Mouse (Mus musculus): ENCODE measurements at regions not wholly inside any gene's neighbourhood (a gene's known extent, or its start where the extent isn't known, plus 50 kb on each side); places are given as distances from the start of the nearest gene placed in this dataset.

DNA sequence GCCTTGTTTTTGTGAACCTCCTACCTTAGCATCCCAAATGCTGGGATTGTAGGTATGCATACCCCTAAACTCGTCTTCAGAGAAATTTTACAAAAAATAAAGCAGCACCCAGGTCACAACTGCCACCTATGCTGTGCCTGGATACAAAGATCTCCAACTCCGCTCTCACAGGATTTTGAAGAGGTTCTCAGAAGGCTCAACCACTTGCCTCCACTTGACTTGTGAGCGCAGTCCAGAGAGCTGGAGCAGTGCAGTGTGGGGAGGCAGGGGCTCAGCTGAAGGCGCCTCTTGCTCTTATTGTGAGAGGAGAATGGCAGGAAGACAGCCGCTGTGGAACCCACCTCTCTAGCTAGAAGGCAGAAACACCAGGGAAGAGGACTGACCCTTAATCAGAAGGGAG is 182.9 kb downstream of the Rap2a start:
- DNase-seq (ENCODE audit: extremely low spot score) = no peak

DNA sequence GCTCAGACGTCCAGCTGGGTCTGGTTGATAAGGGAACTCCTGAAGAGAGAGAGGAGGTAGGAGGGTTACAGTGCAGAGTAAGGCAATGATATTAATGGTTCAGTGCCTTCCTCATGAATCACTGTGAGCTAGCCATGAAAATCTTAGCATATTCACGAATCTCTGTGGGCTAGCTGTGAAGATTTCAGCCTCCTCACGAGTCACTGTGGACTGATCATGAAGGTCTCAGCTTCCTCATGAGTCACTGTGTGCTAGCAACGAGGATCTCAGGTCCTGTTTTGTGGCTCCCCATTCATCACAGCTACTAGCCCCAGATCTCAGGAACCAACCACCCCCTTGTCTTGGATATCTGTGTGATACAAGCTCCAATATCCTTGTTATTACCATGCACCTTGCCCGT is 191.4 kb downstream of the Rap2a start:
- no peak for DNase-seq (ENCODE audit: extremely low spot score)

DNA sequence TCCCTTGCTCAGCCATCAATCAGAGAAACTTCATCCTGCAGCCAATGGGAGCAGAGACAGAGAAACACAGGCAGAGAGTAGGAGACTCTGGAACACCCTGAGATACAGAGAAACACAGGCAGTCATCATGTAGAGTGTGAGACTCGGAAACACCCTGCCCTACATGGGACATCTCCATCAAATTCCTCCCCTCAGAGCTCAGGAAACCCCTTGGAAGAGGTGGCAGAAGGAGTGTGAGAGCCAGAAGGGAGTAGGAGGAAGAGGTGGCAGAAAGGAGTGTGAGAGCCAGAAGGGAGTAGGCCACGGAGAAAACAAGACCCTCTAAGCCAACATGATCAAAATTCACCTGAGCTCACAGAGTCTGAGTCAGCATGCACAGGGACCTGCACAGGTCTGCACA is 197.5 kb downstream of the Rap2a start:
- DNase-seq (ENCODE audit: extremely low spot score) = no peak

DNA sequence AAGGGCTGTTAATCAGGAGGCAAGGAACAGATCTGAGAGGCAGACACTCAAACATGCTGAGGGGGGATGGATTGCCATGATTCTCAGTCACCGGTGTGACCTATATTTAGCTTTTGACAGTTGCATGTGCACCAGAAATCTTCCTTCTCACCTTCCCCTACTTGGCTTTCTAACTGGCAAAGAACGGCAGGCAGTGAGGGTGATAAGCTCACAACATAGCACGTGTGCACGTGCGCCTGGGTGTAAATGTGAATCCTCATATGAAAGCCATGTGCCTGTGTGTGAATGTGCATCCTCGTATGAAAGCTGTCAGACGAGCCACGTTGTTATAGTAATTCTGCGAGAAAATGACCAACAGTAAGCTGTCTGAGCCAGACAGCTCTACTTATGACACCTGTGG is 200.3 kb downstream of the Rap2a start:
- no peak for DNase-seq (ENCODE audit: extremely low spot score)

DNA sequence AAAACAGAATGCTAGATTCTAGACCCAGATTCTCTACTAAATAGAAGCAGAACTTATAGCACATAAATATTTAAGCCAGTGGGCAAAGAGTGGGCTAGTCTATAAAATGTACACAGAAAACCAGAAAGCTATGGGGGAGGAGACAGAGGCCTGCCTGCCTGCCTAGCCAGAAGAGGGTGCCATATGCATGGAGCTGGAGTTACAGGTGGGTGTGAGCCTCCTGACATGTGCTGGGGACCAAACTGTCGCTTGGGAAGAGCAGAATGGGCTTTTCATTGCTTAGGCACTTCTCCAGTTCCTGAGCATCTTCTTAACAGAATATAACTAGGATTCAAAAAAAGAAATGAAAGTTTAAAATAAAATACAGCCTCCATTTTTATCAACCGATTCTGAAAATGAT is 200.8 kb downstream of the Rap2a start:
- no peak for DNase-seq (ENCODE audit: extremely low spot score)

DNA sequence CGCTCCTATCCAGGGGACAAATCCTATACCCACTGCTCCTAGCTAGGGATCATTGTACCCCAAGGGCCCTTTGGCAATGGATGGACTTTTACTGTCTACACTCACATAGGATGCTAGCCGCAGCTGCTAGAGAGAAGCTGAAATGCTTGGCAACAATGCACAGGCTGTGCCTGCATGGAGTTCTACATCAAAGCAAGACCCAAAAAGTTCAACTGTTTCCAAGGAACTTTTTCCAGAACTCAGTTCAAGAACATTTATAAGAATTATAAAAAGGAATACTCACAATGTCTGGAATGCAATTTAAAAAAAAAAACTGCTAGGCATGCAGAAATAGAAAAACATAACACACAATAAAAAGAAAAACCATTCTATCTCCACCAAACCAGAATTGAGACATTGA is 202.0 kb downstream of the Rap2a start:
- DNase-seq (ENCODE audit: extremely low spot score) = no peak

DNA sequence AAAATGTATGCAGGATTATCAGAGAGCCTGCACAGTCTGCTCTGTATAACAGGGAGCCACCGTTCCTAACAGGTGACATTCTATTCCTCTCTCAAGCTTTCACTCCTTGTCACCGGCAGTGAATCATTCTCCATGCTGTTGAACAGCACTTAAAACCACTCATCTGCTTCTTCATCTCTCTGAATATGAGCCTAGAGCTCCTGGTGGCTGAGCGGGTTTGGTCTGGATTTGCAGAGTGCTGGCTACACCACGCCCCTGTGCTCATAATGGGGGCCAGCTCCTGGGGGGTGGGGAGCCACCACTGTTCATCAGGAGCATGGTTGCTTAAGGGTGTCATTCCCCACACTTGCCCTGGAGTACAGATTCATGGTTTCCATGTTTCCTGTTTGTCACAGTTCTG is 207.0 kb downstream of the Rap2a start:
- no peak for DNase-seq (ENCODE audit: extremely low spot score)

DNA sequence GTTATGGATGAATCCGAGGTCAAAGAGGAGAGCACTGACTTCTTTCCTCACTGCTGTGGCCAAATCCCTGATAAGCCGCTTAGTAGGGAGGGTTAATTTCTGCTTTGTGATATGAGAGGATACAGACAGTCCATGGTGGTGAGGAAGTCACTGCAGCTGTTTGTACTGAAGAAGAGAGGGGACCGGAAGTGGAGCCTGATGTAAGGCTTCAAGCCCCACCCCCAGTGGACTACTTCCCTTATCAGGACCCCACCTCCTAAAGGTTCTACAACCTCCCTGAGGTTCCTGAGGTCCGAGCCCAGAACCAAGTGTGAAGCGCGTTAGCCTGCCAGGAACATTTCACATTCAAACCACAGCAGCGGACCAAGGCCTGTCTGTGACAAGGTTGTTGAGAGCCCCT is 207.6 kb downstream of the Rap2a start:
- no peak for DNase-seq (ENCODE audit: extremely low spot score)

DNA sequence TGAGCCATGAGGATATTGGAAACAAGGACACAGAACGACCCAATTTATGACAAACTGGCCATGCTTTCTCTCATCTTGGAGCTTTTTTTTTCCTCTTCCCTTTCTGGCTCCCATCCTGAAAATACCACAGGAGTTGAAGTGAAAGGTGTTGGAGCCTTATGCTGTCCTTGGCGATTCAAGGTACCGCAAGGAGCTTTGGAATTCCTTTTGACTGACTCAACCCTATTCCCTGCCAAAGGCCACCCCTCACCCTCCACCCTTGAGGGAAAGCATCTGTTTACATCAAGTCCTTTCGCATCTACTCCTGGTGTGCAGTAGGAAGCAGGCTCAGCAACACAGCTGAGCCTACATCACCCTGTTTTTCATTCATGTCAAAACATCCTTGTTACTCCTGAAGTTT is 208.5 kb downstream of the Rap2a start:
- DNase-seq (ENCODE audit: extremely low spot score) = no peak

DNA sequence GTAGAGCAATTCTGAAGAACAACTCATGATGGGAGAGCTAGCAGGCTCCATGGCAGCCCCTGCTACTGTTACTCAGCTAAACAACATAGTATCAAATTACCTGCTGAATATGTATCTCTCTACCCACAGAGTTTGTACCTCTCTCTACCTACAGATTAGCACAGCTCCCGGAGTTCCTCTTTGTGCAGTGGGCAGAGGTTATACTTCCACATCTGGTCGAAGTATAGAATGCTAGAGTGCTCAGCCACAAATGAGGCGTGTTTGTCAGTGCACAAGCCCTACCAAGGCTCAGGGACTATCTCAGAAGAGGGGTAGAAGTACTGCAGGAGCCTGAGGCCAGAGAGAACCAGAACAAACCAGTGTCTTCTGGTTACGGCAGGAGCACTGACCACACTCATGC is 211.6 kb upstream of the Ipo5 start:
- DNase-seq (ENCODE audit: extremely low spot score) = no peak

DNA sequence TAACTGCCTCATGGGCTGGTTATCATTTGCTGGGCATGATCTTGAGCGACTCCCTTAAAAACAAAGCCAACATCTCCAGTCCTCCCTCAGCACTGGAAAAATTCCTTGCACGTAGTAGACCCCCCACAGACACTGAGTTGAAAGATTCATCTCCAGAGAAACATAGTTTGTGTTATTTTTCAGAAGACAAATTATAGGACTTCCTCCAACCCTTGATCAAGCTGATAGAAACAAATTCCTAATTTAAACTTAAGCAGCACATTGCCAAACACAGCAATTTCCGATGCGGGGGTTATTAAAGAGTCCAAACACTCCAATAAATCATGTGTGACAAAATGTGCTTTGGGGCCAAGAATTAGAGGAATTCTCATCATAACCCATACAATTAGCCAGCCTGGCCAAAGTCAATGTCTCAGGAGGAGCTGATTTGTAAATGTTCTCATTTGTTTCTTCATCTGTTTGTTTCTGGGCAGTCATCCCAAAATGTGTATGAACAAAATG is 205.7 kb upstream of the Ipo5 start:
- no peak for DNase-seq (ENCODE audit: extremely low spot score)

DNA sequence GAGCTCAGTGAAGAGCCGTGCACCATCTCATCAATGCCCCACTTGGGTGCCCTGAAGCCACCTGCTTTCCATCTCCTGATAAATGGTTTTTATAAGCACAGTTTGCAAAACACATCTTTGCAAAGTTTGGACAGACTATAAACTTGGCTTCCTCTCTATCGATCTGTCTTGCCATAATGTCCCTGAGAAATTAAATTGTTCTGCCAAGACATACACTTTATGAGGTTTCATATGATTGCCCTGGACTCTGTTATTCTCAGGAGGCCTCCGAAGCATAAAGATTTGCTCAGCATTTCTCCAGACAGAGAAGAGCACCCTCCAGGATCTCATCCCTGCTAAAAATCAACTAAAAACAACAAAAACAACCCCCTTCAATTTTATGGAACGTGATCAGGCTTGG is 200.2 kb upstream of the Ipo5 start:
- no peak for DNase-seq (ENCODE audit: extremely low spot score)

DNA sequence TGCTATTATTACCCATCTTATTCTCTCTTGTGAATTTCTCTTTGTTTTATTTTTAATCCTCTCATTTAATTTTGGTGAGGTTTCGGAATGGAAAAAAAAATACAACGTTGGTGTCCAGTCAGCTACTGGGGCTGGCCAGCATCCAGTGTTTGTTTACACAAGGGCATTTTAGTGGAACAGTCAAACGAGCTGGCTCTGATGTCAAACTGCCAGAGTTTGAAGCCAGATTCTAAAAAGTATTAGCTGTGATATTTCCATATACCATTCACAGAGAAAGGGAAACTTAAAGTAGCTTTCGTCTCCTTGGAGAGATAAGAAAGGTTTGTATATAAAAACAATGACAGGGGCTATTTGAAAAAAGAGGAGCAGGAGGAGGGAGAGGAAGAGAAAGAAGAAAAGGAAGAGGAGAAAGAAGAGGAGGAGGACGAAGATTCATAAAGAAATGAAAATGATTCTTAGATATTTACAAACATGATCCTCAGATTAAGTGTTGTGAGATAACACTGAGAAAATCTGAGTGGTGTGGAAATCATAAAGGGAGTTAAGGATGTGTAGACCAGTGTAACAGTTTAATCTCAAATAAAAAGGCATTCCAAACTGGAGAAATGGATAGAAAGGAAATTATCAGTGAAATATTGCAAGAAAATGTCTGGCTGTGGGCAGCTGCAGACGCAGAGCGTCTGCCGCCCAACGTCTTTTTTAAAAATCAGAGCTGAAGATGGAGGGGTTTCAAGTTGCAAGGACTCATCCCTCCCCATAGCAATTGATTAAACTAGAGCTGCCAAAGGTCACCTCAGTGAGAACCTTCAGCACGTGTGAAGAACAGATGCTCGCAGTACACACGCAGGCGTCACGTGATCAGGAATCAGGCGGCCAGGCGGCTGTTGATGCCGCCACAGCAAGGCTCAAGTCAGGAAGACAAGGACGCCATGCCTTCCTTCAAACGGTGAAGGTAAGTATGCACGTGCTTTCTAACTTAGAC is 190.3 kb upstream of the Ipo5 start:
- DNase-seq (ENCODE audit: extremely low spot score) = no peak

DNA sequence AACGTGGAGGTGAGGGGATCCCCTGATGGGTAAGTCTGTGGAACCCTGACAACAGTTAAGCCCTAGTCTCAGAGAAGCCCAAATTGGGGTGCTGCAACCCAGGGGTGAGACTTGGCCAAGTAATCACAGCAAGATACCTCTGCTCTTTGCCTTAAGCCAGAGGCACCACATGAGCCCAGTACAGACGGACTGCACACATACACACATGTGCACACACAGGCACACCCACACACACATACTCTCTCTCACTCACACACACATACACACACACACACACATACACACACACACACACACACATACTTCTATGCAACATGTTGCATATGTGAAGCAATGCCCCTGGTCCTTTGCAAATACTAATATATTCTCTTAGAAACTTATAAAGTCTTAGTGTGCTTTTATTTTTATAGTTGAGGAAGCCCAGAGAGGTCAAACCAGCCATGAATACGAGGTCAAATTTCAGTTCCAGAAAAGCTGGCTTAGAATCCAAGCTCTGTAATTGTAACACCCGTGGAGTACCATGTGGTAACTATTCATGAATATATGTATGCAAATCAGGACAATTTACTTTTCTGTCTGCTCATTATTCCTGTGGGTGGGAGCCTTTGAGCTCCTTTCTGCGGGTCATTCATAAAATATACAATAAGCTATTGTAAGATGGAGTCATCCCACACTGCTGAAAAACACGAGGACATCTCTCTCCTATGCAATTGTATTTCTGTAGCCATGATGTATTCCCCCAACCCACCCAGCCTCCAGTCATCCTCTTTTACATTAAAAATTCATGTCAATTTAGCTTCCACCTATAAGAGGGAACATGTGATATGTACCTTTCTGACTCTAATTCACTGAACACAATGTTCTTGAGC is 189.2 kb upstream of the Ipo5 start:
- no peak for DNase-seq (ENCODE audit: extremely low spot score)

DNA sequence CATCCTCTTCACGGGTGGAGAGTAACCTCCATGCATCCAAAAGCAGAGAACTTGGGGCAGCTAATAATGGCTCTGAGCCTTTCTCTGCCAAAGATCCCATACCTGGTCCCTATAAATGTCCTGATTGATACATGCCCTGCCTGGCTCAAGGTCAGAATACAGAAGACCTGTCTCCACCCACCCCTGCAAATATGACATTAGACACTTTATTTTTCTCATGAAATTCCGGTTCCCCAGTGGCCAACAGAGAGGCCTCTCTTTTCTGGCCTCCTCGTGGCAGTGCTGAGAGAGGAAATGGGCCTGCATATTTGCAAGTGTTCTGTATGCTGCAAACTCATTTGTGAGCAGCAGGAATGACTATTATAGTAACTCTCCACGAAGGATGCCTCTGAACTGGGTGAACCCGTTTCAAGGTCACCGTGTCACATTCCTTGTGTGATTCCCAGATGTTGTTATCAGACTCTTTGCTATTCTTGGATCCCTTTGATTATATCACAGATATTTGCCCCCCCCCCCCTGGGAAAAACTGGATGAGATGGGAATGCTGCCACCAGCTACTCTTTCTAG is 188.4 kb upstream of the Ipo5 start:
- no peak for DNase-seq (ENCODE audit: extremely low spot score)

DNA sequence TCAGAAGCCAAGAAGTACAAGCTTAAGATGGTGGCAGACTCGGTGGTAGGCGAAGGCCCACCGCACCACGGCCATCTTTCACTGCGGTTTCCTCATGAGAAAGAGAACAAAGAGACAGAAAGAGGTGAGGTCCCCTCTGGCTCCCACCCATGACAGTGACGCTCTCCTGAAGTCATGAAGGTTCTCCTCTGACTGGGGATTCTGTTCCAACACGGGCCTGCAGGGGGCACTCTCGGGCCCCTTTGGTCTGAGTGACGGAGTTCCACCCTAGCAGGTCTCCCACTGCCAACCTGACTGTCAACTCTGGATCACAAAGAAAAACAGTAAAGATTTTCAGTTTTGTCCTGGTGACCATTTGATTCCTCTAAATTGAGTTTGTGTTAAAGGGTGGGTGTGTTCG is 182.9 kb upstream of the Ipo5 start:
- no peak for DNase-seq (ENCODE audit: extremely low spot score)

DNA sequence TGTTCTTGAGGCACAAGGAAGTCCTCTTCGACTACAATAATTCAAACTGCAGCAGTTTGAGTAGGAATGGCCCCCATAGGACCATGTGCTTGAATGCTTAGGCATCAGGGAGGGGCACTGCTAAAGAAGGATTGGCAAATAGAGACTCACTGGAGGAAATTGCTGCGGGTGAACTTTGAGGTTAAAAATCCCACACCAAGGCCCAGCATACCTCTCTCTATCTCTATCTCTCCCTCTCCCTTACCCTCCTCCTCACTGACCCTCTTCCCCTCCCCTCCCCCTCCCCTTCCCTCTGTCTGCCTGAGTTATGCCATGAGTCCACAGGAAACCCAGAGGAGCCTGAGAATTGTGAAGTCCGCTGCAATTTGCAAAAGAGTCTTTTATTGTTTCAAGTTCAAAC is 180.8 kb upstream of the Ipo5 start:
- DNase-seq (ENCODE audit: extremely low spot score) = no peak

DNA sequence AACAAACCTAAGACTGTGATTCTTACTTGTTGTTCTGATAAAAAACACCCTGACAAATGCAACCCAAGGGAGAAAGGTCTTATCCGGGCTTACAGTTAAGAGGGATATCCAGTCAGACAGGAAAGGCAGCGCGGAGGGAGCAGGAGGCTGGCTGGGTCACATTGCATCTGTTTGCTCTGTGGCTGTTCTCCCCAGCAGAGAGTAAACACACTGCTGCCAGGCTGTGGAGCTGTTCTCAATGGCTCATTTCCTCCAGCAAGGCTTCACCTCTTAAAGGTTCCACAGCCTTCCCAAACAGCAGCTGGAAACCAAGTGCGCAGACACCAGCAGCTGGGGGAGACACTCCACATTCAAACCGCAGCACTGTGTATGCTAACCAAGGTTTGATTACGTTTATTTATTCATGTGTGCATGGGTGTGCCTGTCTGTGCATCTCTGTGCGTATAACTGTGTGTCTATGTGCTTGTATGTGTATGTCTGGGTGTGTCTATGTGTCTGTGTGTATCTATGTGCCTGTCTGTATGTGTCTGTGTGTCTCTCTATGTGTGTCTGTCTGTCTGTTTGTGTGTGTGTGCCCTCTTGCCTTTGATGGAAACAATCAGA is 179.2 kb upstream of the Ipo5 start:
- DNase-seq (ENCODE audit: extremely low spot score) = no peak

DNA sequence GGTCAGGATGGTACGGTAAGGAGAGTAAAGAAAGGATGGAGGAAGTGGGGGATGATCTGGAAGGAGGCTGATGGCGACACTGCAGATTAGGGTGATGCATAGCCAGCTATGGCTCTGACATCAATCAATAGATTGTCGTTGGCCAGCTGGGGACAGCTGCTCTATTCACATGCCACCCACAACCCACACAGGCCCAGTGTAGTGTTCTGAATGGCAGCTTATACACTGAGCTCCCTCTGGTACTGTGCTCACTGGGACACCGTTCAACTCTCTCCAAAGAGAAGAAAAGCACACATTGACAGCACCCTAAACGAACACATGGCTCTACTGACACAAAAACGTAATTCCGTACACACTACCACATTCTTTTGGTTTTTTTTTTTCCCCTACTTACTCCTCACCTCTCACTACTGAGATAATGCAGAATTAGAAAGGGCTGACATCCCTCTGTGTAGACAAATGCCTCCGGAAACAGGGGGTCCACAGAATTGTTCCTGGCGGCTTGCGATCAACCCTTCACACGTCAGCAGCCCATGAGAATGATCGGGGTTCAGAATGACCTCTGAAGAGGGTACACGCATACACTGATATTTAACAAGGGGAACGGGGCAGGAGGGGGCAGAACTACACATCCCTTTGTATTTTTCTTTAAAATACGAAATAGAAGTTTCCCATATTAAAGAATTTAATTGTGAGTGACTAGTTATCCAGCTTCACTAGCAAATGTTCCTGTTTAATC is 178.5 kb upstream of the Ipo5 start:
- DNase-seq (ENCODE audit: extremely low spot score) = no peak

DNA sequence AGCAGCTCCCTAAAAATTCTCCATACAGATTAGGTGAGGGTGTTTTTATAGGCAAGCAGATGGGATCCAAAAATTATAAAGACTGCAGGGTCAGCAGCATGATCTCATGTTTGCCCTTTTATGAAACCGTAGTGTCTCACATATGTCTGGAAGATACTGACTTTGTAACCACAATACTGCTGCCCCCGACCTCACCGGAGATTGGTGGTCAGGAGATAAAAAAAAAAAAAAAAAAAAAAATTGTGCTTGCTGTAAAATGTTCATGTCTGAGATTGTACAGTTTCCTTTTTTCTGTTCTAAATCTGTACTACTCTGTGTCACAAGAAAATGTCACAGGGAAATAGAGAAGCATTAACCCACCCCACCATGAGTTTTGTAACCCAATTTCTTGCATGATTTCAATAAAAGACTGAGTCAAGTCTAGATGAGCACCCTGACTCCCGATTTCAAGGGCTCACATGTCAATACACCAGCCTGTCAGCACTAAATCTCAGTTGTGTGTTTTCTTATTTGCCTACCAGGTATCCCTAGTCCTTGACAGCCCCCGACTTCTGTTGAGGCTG is 169.5 kb upstream of the Ipo5 start:
- no peak for DNase-seq (ENCODE audit: extremely low spot score)

DNA sequence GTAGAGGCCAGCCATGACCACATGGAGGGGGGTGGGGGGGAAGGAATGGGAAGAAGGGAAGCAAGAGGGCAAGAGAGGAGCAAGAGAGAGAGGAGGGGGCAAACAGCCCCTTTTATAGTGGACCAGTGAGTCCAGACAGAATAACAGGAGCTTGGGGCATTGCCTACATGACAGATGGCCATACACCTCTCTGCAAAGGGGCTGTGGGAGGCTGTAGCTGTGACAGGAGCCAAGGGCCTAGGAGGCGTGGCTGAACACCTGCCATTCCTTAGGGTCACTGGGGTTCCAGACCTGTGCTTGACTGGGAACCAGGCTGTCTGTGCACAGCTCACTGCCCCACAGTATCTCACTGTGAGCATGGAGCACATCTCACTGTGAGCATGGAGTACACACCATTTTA is 157.0 kb upstream of the Ipo5 start:
- no peak for DNase-seq (ENCODE audit: extremely low spot score)

All from embryo, embryonic 9.5 days (tissue).